Mouse (Mus musculus): ENCODE results near the gene Atp4a. TPM values are rescaled to one million over a fixed set of nuclear protein-coding genes. Genes with fewer than 3 reads are reported as not detected.
"Not testable (repeated sequence)": the region's sequence is repeated elsewhere in the genome, so short reads cannot be mapped to it uniquely, and the experiment has no call there.

Gene Atp4a
- total RNA-seq, 1 experiment = 1.4 TPM

- DNase-seq (ENCODE audit: low read depth, low spot score) = no peak
- H3K36me3 ChIP-seq (ENCODE audit: control insufficient read depth, insufficient read depth, low read length, poor library complexity, severe bottlenecking) = peaks cover 6% of the 10 kb centered on the region; the same call in 1 of the 2 replicates
- no peaks in the 10 kb centered on the region for H3K4me1 ChIP-seq (ENCODE audit: control insufficient read depth in 2 of 2, insufficient read depth in 2 of 2, low read length in 2 of 2, poor library complexity in 1 of 2)
- no peak overlapping the region for H3K27ac ChIP-seq (ENCODE audit: insufficient read depth, low read depth, low read length, poor library complexity, severe bottlenecking)
- H3K9ac ChIP-seq (ENCODE audit: insufficient read depth, low read depth, low read length, poor library complexity, severe bottlenecking) = no peak overlapping the region
- H3K4me3 ChIP-seq (ENCODE audit: insufficient read depth in 1 of 2, low read depth in 1 of 2, low read length in 2 of 2, poor library complexity in 1 of 2, severe bottlenecking in 1 of 2) = no peak overlapping the region
- no peak for TF ChIP-seq HCFC1 (IDR thresholded peaks at IDR 0.05; ENCODE audit: borderline replicate concordance, insufficient read depth, low read length)
- no peak for TF ChIP-seq MAFK (IDR thresholded peaks at IDR 0.05; ENCODE audit: insufficient read depth, low read depth, low read length)
- no peak for TF ChIP-seq ZC3H11A (IDR thresholded peaks at IDR 0.05; ENCODE audit: borderline replicate concordance, low read depth, low read length)
- TF ChIP-seq CHD2 (IDR thresholded peaks at IDR 0.05; ENCODE audit: low read depth, low read length) = no peak
- no peak for TF ChIP-seq ZNF384 (IDR thresholded peaks at IDR 0.05; ENCODE audit: low read depth, low read length)
- no peaks in the 10 kb centered on the region for H3K9me3 ChIP-seq (ENCODE audit: control insufficient read depth, insufficient read depth, low read depth, low read length)
- in situ Hi-C loops (cut with MboI; ENCODE audit: low sequenced_read_pairs in 2 of 2, unreplicated experiment in 2 of 2) = no loop called here
These were observed 24.2 kb downstream of the Atp4a start for GRCm38 (mm10) chr7:30736211-30736610.

GRCm38 (mm10) chr7:30742570-30742969 is 30.6 kb downstream of the Atp4a start:
- H3K36me3 ChIP-seq (ENCODE audit: control insufficient read depth, insufficient read depth, low read length, poor library complexity, severe bottlenecking); DNase-seq (ENCODE audit: low read depth, low spot score); H3K27ac ChIP-seq (ENCODE audit: insufficient read depth, low read depth, low read length, poor library complexity, severe bottlenecking); H3K4me1 ChIP-seq (ENCODE audit: control insufficient read depth in 2 of 2, insufficient read depth in 2 of 2, low read length in 2 of 2, poor library complexity in 1 of 2); H3K9ac ChIP-seq (ENCODE audit: insufficient read depth, low read depth, low read length, poor library complexity, severe bottlenecking); in situ Hi-C loops (cut with MboI; ENCODE audit: low sequenced_read_pairs in 2 of 2, unreplicated experiment in 2 of 2); H3K9me3 ChIP-seq (ENCODE audit: control insufficient read depth, insufficient read depth, low read depth, low read length); H3K4me3 ChIP-seq (ENCODE audit: insufficient read depth in 1 of 2, low read depth in 1 of 2, low read length in 2 of 2, poor library complexity in 1 of 2, severe bottlenecking in 1 of 2): not testable (repeated sequence)

GRCm38 (mm10) chr7:30743617-30744016 is 31.6 kb downstream of the Atp4a start, which contains the start of gene Gapdhs:
Gapdhs (minus strand) TSS chr7:30743681.
- DNase-seq (ENCODE audit: low read depth, low spot score); H3K27ac ChIP-seq (ENCODE audit: insufficient read depth, low read depth, low read length, poor library complexity, severe bottlenecking); H3K4me1 ChIP-seq (ENCODE audit: control insufficient read depth in 2 of 2, insufficient read depth in 2 of 2, low read length in 2 of 2, poor library complexity in 1 of 2); H3K36me3 ChIP-seq (ENCODE audit: control insufficient read depth, insufficient read depth, low read length, poor library complexity, severe bottlenecking); H3K9me3 ChIP-seq (ENCODE audit: control insufficient read depth, insufficient read depth, low read depth, low read length); H3K4me3 ChIP-seq (ENCODE audit: insufficient read depth in 1 of 2, low read depth in 1 of 2, low read length in 2 of 2, poor library complexity in 1 of 2, severe bottlenecking in 1 of 2); in situ Hi-C loops (cut with MboI; ENCODE audit: low sequenced_read_pairs in 2 of 2, unreplicated experiment in 2 of 2); H3K9ac ChIP-seq (ENCODE audit: insufficient read depth, low read depth, low read length, poor library complexity, severe bottlenecking): not testable (repeated sequence)

- Histone ChIP-seq H3K4me3 (ENCODE audit: insufficient read depth in 1 of 2, low read depth in 1 of 2, low read length in 2 of 2, poor library complexity in 1 of 2, severe bottlenecking in 1 of 2) (no peak overlapping the region), H3K9ac (ENCODE audit: insufficient read depth, low read depth, low read length, poor library complexity, severe bottlenecking) (no peak overlapping the region), H3K9me3 (ENCODE audit: control insufficient read depth, insufficient read depth, low read depth, low read length) (no peaks in the 10 kb centered on the region), H3K4me1 (ENCODE audit: control insufficient read depth in 2 of 2, insufficient read depth in 2 of 2, low read length in 2 of 2, poor library complexity in 1 of 2) (0 out of 4 replicates have a peak, but pooled peaks cover 0 to 2% of the 10 kb centered on the region in 2 experiments), H3K36me3 (ENCODE audit: control insufficient read depth, insufficient read depth, low read length, poor library complexity, severe bottlenecking) (no peaks in the 10 kb centered on the region), H3K27ac (ENCODE audit: insufficient read depth, low read depth, low read length, poor library complexity, severe bottlenecking) (no peak overlapping the region)
- TF ChIP-seq ZC3H11A (IDR thresholded peaks at IDR 0.05; ENCODE audit: borderline replicate concordance, low read depth, low read length) (no peak), ZNF384 (IDR thresholded peaks at IDR 0.05; ENCODE audit: low read depth, low read length) (no peak), HCFC1 (IDR thresholded peaks at IDR 0.05; ENCODE audit: borderline replicate concordance, insufficient read depth, low read length) (no peak), MAFK (IDR thresholded peaks at IDR 0.05; ENCODE audit: insufficient read depth, low read depth, low read length) (no peak), CHD2 (IDR thresholded peaks at IDR 0.05; ENCODE audit: low read depth, low read length) (no peak)
- in situ Hi-C loops (cut with MboI; ENCODE audit: low sequenced_read_pairs in 2 of 2, unreplicated experiment in 2 of 2) = no loop called here
- DNase-seq (ENCODE audit: low read depth, low spot score) = no peak
These were observed 32.1 kb downstream of the Atp4a start for GRCm38 (mm10) chr7:30744022-30744598.

GRCm38 (mm10) chr7:30747525-30748204 is 35.7 kb downstream of the Atp4a start:
- in situ Hi-C loops (cut with MboI; ENCODE audit: low sequenced_read_pairs in 2 of 2, unreplicated experiment in 2 of 2) = no loop called here
- Histone ChIP-seq H3K9me3 (ENCODE audit: control insufficient read depth, insufficient read depth, low read depth, low read length) (no peaks in the 10 kb centered on the region), H3K4me3 (ENCODE audit: insufficient read depth in 1 of 2, low read depth in 1 of 2, low read length in 2 of 2, poor library complexity in 1 of 2, severe bottlenecking in 1 of 2) (no peak overlapping the region), H3K4me1 (ENCODE audit: control insufficient read depth in 2 of 2, insufficient read depth in 2 of 2, low read length in 2 of 2, poor library complexity in 1 of 2) (peaks cover 2 to 14% of the 10 kb centered on the region in 2 experiments; a peak in 2 of 4 replicates), H3K9ac (ENCODE audit: insufficient read depth, low read depth, low read length, poor library complexity, severe bottlenecking) (no peak overlapping the region), H3K36me3 (ENCODE audit: control insufficient read depth, insufficient read depth, low read length, poor library complexity, severe bottlenecking) (no peaks in the 10 kb centered on the region), H3K27ac (ENCODE audit: insufficient read depth, low read depth, low read length, poor library complexity, severe bottlenecking) (no peak overlapping the region)
- DNase-seq (ENCODE audit: low read depth, low spot score) = no peak
- TF ChIP-seq MAFK (IDR thresholded peaks at IDR 0.05; ENCODE audit: insufficient read depth, low read depth, low read length) = no peak
- TF ChIP-seq ZC3H11A (IDR thresholded peaks at IDR 0.05; ENCODE audit: borderline replicate concordance, low read depth, low read length) = no peak
- TF ChIP-seq CHD2 (IDR thresholded peaks at IDR 0.05; ENCODE audit: low read depth, low read length) = no peak
- no peak for TF ChIP-seq HCFC1 (IDR thresholded peaks at IDR 0.05; ENCODE audit: borderline replicate concordance, insufficient read depth, low read length)
- TF ChIP-seq ZNF384 (IDR thresholded peaks at IDR 0.05; ENCODE audit: low read depth, low read length) = no peak

Data from ES-E14 (cell line).